Mouse (Mus musculus) right cerebral cortex, postnatal 36 days (tissue): ENCODE measurements around the gene Ifna5.
"Not testable (repeated sequence)": the region's sequence is repeated elsewhere in the genome, so short reads cannot be mapped to it uniquely, and the experiment has no call there.

ENCODE experiments used
- DNase-seq, 2 experiments: peaks; one replicate each; pipeline ENCODE4 v3.0.0; 2022; ENCODE audit warnings: low spot score in 2 of 2, mixed read lengths in 1 of 2

Gene Ifna5

DNA sequence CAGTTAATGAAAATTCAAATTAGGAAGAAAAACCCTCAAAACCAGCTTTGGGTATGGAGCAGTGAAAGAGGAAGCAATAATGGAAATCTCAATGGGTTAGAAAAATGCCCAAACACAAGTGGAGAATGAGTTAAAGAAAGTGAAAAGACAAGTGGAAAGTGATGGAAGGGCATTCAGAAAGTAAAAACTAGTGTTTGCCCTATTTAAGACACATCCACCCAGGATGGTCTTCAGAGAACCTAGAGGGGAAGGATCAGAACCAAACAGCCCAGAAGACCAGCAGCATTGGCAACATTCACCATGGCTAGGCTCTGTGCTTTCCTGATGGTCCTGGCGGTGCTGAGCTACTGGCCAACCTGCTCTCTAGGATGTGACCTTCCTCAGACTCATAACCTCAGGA lies at the start of gene Ifna5:
Gene Ifna5 (plus strand): TSS at position 301 of the 400 bp plus-strand sequence.
- DNase-seq = not testable (repeated sequence)

DNA sequence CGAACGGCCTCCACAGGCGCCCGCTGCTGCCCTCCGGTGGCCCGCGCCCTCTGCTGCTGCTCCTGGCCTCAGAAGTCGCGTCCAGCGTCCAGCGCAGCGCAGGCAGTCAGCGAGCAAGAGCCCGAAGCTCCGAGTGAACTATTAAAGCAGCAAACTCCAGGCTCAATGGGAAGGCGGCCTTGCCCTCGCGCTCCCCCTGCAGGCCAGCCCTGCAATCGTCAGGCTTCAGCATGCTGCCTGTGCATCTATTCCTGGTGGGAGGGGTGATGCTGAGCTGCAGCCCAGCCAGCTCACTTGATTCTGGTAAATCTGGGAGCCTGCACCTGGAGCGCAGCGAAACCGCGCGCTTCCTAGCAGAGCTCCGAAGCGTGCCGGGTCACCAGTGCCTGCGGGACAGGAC lies 46.9 kb upstream of the Ifna5 start, which contains the start of gene Gm13277:
Gene Gm13277 (plus strand): TSS at position 231 of the 400 bp plus-strand sequence.
- DNase-seq = peak; percentile 55 to 56

DNA sequence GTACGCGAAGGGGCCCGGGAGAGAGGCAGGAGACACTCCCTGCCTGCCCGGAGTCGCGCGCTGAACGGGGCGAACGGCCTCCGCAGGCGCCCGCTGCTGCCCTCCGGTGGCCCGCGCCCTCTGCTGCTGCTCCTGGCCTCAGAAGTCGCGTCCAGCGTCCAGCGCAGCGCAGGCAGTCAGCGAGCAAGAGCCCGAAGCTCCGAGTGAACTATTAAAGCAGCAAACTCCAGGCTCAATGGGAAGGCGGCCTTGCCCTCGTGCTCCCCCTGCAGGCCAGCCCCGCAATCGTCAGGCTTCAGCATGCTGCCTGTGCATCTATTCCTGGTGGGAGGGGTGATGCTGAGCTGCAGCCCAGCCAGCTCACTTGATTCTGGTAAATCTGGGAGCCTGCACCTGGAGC lies 44.1 kb upstream of the Ifna5 start, which contains the start of gene Gm13278:
Gene Gm13278 (plus strand): TSS at position 301 of the 400 bp plus-strand sequence.
- DNase-seq = not testable (repeated sequence)

DNA sequence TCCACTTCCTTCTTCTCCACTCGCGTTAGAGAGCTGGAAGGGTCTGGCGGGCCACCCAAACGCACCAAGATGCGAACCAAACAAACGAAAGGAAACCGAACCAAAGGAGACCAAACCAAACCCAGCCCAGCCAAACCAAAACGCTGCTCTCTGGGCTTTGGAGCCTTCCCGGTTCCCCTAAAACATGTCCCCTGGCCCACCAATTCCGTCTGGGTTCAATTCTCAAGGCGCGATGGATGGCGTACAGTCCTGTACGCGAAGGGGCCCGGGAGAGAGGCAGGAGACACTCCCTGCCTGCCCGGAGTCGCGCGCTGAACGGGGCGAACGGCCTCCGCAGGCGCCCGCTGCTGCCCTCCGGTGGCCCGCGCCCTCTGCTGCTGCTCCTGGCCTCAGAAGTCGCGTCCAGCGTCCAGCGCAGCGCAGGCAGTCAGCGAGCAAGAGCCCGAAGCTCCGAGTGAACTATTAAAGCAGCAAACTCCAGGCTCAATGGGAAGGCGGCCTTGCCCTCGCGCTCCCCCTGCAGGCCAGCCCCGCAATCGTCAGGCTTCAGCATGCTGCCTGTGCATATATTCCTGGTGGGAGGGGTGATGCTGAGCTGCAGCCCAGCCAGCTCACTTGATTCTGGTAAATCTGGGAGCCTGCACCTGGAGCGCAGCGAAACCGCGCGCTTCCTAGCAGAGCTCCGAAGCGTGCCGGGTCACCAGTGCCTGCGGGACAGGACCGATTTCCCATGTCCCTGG lies 41.2 kb upstream of the Ifna5 start, which contains the start of gene Gm13275:
Gene Gm13275 (plus strand): TSS at position 552 of the 740 bp plus-strand sequence.
- DNase-seq = peak; percentile 18 to 30

DNA sequence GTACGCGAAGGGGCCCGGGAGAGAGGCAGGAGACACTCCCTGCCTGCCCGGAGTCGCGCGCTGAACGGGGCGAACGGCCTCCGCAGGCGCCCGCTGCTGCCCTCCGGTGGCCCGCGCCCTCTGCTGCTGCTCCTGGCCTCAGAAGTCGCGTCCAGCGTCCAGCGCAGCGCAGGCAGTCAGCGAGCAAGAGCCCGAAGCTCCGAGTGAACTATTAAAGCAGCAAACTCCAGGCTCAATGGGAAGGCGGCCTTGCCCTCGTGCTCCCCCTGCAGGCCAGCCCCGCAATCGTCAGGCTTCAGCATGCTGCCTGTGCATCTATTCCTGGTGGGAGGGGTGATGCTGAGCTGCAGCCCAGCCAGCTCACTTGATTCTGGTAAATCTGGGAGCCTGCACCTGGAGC lies 38.2 kb upstream of the Ifna5 start, which contains the start of gene Gm13279:
Gene Gm13279 (plus strand): TSS at position 301 of the 400 bp plus-strand sequence.
- not testable (repeated sequence) for DNase-seq

DNA sequence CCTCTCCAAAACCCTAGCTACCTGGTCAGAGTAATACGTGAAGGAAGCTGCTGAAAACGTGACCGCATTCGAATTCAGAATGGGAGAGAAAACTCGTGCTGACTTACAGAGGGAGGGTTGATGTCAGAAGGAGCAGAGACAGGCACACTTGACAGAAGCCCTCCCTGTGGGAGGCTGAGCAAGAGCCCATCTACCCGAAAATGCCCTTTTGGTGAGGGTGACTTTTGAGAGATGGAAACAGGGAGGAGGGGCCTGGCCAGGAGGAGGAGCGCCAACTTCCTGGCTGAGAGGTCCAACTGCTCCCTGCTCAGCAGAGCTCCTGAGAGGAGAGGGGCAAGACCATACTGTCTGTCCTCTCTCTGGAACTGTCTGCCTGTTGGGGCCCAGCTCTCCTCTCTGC lies 36.0 kb upstream of the Ifna5 start, which contains the start of gene Gm13285:
Gene Gm13285 (plus strand): TSS at position 301 of the 400 bp plus-strand sequence.
- DNase-seq = not testable (repeated sequence)

DNA sequence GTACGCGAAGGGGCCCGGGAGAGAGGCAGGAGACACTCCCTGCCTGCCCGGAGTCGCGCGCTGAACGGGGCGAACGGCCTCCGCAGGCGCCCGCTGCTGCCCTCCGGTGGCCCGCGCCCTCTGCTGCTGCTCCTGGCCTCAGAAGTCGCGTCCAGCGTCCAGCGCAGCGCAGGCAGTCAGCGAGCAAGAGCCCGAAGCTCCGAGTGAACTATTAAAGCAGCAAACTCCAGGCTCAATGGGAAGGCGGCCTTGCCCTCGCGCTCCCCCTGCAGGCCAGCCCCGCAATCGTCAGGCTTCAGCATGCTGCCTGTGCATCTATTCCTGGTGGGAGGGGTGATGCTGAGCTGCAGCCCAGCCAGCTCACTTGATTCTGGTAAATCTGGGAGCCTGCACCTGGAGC lies 32.4 kb upstream of the Ifna5 start, which contains the start of gene Gm13287:
Gene Gm13287 (plus strand): TSS at position 301 of the 400 bp plus-strand sequence.
- DNase-seq = not testable (repeated sequence)

DNA sequence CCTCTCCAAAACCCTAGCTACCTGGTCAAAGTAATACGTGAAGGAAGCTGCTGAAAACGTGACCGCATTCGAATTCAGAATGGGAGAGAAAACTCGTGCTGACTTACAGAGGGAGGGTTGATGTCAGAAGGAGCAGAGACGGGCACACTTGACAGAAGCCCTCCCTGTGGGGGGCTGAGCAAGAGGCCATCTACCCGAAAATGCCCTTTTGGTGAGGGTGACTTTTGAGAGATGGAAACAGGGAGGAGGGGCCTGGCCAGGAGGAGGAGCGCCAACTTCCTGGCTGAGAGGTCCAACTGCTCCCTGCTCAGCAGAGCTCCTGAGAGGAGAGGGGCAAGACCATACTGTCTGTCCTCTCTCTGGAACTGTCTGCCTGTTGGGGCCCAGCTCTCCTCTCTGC lies 30.1 kb upstream of the Ifna5 start, which contains the start of gene Gm13288:
Gene Gm13288 (plus strand): TSS at position 301 of the 400 bp plus-strand sequence.
- not testable (repeated sequence) for DNase-seq

DNA sequence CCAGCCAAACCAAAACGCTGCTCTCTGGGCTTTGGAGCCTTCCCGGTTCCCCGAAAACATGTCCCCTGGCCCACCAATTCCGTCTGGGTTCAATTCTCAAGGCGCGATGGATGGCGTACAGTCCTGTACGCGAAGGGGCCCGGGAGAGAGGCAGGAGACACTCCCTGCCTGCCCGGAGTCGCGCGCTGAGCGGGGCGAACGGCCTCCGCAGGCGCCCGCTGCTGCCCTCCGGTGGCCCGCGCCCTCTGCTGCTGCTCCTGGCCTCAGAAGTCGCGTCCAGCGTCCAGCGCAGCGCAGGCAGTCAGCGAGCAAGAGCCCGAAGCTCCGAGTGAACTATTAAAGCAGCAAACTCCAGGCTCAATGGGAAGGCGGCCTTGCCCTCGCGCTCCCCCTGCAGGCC lies 29.6 kb upstream of the Ifna5 start:
- DNase-seq = not testable (repeated sequence)

DNA sequence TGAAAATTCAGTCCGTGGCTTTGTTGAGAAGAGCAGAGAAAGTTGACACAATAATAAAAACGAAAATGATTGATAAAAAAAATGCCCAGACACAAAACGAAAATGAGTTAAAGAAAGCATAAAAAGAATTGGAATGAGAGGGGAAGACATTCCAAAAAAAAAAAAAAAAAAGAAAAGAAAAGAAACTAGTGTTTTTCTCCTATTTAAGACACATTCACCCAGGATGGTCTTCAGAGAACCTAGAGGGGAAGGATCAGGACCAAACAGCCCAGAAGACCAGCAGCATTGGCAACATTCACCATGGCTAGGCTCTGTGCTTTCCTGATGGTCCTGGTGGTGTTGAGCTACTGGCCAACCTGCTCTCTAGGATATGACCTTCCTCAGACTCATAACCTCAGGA lies 19.4 kb upstream of the Ifna5 start, which contains the start of gene Ifna7:
Gene Ifna7 (plus strand): TSS at position 301 of the 400 bp plus-strand sequence.
- no peak for DNase-seq

DNA sequence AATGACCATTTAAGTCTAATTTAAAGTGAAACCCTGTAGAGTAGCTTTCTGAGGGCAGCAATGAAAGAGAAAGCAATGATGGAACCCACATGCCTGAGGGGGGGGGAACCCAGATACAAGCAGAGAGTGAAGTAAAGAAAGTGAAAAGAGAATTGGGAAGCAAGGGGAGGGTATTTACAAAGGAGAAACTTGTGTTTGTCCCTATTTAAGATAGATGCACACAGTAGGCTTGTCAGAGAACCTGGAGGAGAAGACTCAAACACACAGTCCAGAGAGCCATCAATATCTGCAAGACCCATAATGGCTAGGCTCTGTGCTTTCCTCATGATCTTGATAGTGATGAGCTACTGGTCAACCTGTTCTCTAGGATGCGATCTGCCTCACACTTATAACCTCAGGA lies 15.7 kb upstream of the Ifna5 start, which contains the start of gene Ifna11:
Gene Ifna11 (plus strand): TSS at position 301 of the 400 bp plus-strand sequence.
- no peak for DNase-seq

DNA sequence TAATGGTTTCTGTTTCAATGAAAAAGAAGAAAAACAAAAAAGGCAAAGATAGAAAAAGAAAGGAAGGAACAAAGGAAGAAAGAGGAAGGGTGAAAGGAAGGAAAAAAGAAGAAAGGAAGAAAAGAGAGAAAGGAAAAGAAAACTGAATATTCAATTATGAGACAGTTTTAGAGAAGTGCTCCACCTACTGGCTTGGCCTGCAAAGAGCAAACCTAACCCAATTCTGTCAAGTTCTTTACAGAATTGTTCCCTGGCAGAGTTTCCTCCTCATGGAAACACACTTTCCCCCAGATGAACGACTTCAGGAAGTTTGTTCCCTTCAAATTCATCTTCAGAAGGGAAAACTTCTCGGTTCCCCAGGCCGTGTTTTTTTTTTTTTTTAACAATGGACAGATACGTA lies 12.3 kb upstream of the Ifna5 start:
- no peak for DNase-seq

DNA sequence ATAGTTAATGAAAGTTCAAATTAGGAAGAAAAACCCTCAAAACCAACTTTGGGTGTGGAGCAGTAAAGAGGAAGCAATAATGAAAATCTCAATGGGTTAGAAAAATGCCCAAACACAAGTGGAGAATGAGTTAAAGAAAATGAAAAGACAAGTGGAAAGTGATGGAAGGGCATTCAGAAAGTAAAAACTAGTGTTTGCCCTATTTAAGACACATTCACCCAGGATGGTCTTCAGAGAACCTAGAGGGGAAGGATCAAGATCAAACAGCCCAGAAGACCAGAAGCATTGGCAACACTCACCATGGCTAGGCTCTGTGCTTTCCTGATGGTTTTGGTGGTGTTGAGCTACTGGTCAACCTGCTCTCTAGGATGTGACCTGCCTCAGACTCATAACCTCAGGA lies 8.2 kb upstream of the Ifna5 start, which contains the start of gene Ifna6:
Gene Ifna6 (plus strand): TSS at position 301 of the 400 bp plus-strand sequence.
- not testable (repeated sequence) for DNase-seq

DNA sequence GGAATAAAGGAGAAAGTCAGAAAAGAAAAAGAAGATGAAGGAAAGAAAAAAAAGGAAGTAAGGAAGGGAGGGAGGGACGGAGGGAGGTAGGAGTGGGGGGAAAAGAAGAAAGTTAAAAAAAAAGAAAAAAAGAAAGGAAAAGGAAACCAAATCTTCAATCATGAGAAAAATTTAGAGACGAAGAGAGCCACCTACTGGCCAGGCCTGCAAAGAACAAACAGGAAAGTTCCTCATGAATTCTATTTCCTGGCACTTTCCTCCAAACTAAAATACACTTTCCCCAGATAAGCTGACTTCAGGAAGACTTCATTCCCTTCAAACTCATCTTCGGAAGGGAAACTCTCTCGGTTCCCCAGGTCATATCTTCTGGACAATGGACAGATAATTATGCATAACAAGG lies 4.8 kb upstream of the Ifna5 start:
- peak in 1 of 2 experiments; percentile 3 for DNase-seq

DNA sequence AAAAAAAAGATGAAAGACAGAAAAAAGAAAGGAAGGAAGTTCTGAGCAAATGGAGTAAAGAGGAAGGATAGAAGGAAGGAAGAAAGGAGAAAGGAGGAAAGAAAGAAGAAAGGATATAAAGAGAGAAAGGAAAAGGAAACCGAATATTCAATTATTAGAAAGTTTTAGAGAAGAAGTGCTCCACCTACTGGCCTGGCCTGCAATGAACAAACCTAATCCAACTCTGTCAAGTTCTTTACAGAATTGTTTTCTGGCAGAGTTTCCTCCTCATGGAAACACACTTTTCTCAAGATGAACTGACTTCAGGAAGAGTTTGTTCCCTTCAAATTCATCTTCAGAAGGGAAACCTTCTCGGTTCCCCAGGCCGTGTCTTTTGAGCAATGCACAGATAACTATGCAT lies 3.5 kb downstream of the Ifna5 start:
- DNase-seq = no peak

DNA sequence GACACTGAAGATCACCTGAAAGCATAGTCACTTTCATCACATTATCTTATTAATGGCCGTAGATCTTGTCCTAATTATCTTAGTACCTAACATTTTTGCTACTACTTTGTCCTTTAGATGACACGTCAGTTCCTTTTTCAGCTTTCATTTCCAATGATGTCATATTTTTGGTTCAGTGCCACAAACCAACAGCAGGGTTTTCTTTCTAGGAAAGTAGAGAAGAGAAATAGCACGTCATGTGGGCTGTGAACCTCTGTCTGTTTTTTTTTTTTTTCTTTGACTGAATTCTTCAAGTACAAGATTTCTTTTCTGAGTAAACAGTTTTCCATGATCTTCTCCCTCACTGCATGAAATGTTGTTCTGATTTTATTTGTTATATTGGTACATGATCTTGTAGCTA lies 4.7 kb downstream of the Ifna5 start:
- no peak for DNase-seq

DNA sequence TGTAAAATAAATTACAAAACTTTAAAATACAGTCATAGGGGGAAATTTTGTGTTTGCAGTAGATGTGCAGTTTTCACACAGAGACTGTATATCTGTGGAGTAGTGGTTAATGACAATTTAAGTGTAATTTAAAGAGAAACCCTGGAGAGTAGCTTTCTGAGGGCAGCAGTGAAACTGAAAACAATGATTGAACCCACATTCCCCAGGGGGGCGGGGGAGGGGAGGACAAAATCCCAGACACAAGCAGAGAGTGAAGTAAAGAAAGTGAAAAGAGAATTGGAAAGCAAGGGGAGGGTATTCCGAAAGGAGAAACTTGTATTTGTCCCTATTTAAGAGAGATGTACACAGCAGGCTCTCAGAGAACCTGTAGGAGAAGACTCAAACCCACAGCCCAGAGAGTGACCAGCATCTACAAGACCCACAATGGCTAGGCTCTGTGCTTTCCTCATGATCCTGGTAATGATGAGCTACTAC lies 6.2 kb downstream of the Ifna5 start, which contains the start of gene Ifna4:
Gene Ifna4 (plus strand): TSS at position 424 of the 474 bp plus-strand sequence.
- DNase-seq = no peak

DNA sequence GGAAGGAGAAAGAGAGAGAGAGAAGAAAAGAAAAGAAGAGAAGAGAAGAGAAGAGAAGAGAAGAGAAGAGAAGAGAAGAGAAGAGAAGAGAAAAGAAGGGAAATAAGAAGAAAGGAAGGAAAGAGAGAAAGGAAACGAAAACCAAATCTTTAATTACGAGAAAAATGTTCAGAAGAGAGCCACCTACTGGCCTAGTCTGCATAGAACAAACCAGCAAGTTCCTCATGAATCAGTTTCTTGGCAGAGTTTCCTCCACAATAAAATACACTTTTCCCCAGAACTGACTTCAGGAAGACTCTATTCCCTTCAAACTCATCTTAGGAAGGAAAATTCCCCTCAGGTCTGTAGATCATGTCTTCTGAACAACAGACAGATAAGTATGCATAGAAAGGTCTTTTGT lies 10.0 kb downstream of the Ifna5 start:
- DNase-seq = no peak

DNA sequence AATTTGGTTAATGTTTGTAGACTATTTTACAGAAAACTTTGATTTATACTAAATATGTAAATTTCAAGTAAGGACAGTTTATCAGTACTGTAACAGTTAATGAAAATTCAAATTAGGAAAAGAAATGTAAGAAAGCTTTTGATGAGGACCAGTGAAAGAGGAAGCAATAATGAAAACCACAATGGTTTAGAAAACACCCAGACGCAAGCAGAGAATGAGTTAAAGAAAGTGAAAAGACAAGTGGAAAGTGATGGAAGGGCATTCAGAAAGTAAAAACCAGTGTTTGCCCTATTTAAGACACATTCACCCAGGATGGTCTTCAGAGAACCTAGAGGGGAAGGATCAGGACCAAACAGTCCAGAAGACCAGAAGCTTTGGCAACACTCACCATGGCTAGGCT lies 14.4 kb downstream of the Ifna5 start, which contains the start of gene Ifna1:
Gene Ifna1 (plus strand): TSS at position 390 of the 400 bp plus-strand sequence.
- no peak for DNase-seq

DNA sequence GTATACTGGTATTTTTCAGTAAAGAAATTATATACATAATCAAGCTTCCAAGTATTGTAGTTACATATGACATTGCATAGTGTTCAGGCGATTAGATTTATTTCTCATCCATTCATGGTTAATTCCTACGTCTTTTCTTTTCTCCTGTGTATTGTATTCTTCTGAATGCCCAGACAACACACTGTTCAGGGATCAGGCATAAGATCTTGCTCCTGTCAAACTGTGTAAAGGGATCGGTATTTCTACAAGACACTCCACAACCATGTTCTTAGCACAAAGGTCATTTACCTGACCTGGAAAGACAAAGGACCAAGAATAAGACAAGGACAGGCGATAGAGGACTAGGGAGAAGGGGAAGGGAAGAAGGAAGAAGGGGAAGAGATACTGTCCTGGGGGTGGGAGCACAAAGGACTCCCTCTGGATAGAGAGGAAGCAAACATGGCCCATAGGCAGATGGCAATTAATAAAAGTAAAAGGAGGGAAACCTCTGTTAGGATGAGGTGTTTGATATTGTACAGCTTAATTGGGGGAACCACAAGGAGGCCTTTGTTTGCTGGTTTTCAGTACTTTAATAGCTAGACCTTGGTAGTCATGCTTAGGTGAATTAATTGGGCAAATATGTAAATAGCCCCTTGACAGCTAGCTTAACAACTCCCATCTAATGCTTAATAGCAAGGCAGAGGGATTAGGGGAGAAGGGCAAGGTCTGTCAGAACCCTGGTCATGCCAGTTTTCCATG lies 15.9 kb downstream of the Ifna5 start:
- DNase-seq = no peak

DNA sequence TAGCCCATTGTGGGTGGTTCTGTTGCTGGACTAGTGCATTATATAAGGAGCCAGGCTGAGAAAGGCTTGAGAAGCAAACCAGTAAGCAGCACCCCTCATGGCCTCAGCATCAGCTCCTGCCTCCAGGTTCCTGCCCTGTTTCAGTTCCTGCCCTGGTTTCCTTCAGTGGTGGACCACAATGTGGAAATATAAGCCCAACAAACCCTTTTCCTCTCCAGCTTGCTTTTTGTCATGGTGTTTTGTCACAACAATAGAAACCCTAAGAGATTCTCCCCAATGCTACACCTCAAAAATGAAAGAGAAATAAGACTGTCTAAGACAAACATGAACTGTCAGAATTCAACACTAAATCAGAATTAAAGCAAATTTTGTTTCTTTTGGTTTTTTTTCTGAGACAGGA lies 23.9 kb downstream of the Ifna5 start:
- DNase-seq = no peak

DNA sequence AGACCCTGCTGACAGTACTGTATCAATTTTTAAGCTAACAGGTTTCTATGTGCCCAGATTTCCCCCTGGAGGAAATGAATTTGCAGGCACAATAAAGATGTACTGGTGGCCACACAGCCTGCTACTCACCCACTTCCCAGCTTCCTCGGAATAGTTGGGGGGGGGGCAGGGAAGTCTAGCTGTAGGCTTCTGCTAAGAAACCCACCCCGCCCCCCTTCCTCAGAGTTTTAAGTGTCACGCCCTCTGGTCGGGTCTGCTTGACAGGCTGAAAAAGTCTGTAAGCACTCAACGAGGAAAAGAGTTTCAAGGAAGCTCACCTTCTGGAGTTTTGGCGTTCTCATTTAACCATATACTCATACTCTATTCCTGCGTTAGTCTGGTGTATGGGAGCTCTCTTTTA lies 28.0 kb downstream of the Ifna5 start:
- no peak for DNase-seq
